Mouse (Mus musculus): ENCODE measurements around the gene Plbd1. TPM values are rescaled to one million over a fixed set of nuclear protein-coding genes. Genes with fewer than 3 reads are reported as not detected.

Plbd1 gene
- polyA plus RNA-seq (2016; fragmentation: Nextera tagmentation; extraction: Ambion mirVana): 1.0 and 1.1 TPM in 2 replicates

DNA sequence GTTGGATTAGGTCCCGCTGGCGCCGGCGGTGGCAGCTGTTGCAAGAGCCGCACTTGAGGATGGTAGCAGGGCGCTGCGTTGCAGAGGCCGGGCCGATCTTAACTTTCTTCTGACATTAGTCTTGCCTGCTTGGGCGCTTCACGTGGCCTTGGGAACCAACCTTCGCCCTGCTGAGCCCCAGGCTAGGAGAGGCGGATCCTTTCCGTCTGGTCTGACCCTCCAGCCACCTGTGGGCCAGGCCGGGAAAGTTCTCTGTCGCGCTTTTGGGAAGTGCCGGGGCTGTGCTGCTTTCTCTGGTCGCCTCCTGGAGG is at the start of gene Plbd1:
Gene Plbd1, minus strand, starts transcription at position 223 of the 311 bp plus-strand sequence.
- H3K9me3 ChIP-seq: no peaks in the 10 kb centered on the region
- under 1% methylated on average over 19 of the region's 19 CpGs for WGBS
- peak within 1 kb of the TSS; percentile 65 for H3K27ac ChIP-seq
- peaks cover 49% of the 10 kb centered on the region for H3K27me3 ChIP-seq (ENCODE audit: poor library complexity, severe bottlenecking)
- no peaks in the 10 kb centered on the region for H3K36me3 ChIP-seq (replicated peaks)
- peak; percentile 39 for DNase-seq (ENCODE audit: extremely low spot score, low spot score)
- peaks cover 15% of the 10 kb centered on the region for H3K4me1 ChIP-seq
- peak within 1 kb of the TSS; percentile 55 for H3K4me3 ChIP-seq

DNA sequence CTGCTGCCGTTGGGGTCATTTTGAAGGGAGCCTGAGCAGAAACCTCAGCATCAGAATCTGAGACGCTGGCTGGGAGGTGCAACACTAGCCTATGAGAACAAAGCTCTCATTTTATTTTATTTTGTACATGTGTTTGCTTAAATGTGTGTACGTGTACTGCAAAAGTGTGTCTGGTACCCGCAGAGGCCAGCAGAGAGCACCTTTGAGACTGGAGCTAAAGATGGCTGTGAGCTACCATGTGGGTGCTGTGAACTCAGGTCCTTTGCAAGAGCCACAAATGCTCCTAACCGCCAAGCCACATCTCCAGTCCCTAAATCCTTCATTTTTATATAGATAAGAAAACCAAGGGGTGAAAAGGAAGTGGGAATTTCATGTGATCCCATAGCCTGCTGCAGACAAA is 48.7 kb upstream of the Plbd1 start:
- no peak overlapping the region for H3K27ac ChIP-seq
- no peaks in the 10 kb centered on the region for H3K4me1 ChIP-seq
- WGBS: 88% methylated on average over 5 of the region's 5 CpGs
- H3K27me3 ChIP-seq (ENCODE audit: poor library complexity, severe bottlenecking): no peaks in the 10 kb centered on the region
- H3K36me3 ChIP-seq (replicated peaks): no peaks in the 10 kb centered on the region
- DNase-seq (ENCODE audit: extremely low spot score, low spot score): no peak
- no peak overlapping the region for H3K4me3 ChIP-seq
- H3K9me3 ChIP-seq: no peaks in the 10 kb centered on the region

DNA sequence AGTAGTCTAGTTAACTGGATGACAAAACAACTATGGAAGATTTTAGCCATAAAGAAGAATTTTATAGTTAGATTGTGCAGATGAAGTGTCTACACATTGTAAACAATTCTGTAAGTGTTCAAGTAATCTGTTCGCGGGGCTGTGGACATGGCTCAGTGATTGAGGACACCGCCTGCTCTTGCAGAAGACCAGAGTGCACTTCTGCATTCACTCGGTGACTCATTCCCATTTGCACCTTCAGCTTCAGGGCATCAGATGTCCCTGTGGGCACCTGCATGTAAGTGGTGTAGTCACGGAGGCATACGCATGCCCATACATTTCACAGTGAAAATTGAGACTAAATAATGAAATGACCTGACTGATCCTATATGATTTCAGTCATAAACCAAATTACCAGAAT is 46.9 kb upstream of the Plbd1 start:
- Histone ChIP-seq H3K27ac (no peak overlapping the region), H3K9me3 (no peaks in the 10 kb centered on the region), H3K4me1 (no peaks in the 10 kb centered on the region), H3K4me3 (no peak overlapping the region), H3K36me3 (replicated peaks) (no peaks in the 10 kb centered on the region), H3K27me3 (ENCODE audit: poor library complexity, severe bottlenecking) (no peaks in the 10 kb centered on the region)
- no peak for DNase-seq (ENCODE audit: extremely low spot score, low spot score)
- 96% methylated on average over 6 of the region's 6 CpGs for WGBS

DNA sequence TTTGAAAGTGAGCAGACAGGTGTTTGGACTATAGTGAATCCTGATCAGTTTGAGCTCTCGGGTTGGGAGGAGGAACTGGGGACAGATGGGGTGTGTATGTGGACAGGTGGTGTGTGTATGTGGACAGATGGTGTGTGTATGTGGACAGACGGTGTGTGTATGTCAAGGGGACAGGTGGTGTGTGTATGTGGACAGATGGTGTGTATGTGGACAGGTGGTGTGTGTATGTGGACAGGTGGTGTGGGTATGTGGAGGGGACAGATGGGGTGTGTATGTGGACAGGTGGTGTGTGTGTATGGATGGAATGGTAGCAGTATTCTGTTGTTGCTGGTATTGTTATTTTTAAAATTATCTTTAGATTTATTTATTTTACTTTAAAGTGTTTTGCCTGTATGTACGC is 40.1 kb upstream of the Plbd1 start:
- no peaks in the 10 kb centered on the region for H3K9me3 ChIP-seq
- no peak overlapping the region for H3K4me3 ChIP-seq
- H3K36me3 ChIP-seq (replicated peaks): no peaks in the 10 kb centered on the region
- no peak overlapping the region for H3K27ac ChIP-seq
- DNase-seq (ENCODE audit: extremely low spot score, low spot score): no peak
- H3K27me3 ChIP-seq (ENCODE audit: poor library complexity, severe bottlenecking): no peaks in the 10 kb centered on the region
- 94% methylated on average over 3 of the region's 3 CpGs for WGBS
- H3K4me1 ChIP-seq: no peaks in the 10 kb centered on the region

DNA sequence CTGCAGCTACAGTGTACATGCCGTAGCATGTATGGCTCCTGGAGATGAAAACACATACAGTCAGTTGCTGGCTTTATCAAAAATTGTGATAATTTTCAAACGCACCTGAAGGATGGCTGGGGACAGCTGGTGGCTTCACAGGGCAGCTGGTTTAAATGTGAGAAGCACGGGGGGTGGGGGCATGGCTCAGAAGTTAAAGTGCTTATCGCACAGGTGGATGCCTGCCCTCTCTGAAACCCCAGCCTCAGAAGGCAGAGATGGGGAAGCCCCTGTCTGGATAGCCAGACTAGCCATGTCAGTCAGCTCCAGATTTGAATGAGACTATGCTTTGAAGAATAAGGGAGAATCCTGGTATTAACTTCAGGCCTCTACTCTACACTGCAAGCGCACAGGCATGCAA is 39.5 kb upstream of the Plbd1 start:
- Histone ChIP-seq H3K36me3 (replicated peaks) (no peaks in the 10 kb centered on the region), H3K4me1 (no peaks in the 10 kb centered on the region), H3K9me3 (no peaks in the 10 kb centered on the region), H3K27me3 (ENCODE audit: poor library complexity, severe bottlenecking) (no peaks in the 10 kb centered on the region), H3K27ac (no peak overlapping the region), H3K4me3 (no peak overlapping the region)
- no peak for DNase-seq (ENCODE audit: extremely low spot score, low spot score)
- 92% methylated on average over 5 of the region's 5 CpGs for WGBS

DNA sequence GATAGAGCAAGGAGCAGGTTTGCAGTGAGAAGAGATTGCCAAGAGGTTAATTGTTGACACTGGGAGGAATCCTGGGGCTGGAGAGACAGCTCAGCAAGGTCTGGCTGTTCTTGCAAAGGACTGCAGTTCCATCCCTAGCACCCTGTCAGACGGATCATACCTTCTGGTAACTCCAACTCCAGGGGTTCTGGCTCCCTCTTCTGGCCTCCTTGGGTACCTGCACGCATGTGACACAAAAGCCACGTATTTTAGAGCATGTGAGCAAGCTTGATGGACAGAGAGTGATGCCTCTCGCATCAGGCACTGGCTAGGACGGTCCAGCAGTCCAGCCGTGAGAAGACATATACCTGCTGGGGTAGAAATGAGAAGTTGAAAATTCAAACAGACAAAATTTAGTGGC is 29.6 kb upstream of the Plbd1 start:
- Histone ChIP-seq H3K27ac (no peak overlapping the region), H3K9me3 (peaks cover 4% of the 10 kb centered on the region; the same call in 1 of the 2 replicates), H3K4me3 (no peak overlapping the region), H3K36me3 (replicated peaks) (no peaks in the 10 kb centered on the region), H3K27me3 (ENCODE audit: poor library complexity, severe bottlenecking) (no peaks in the 10 kb centered on the region), H3K4me1 (peaks cover 5% of the 10 kb centered on the region; the same call in 1 of the 2 replicates)
- 88% methylated on average over 6 of the region's 6 CpGs for WGBS
- DNase-seq (ENCODE audit: extremely low spot score, low spot score): no peak

DNA sequence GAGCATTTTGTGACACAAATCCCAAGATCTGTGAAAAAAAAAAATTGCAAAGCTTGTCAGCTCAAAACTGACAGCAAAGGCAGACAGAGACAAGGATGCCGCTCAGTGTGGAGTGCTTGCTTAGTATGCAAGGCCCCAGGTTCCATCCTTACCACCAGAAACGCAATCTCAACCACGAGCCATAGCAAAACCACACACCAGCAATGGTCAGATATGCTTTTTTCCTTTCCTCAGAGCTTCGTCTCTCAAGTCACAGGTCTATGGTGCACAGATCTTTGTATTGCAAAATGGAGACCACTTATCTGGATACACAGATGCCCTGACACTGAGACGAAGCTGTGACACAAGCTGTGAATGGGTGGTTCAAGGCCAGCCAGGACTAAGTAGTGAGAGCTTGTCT is 28.8 kb upstream of the Plbd1 start:
- peaks cover 5% of the 10 kb centered on the region; the same call in 1 of the 2 replicates for H3K4me1 ChIP-seq
- WGBS: 81% methylated on average over 5 of the region's 5 CpGs
- H3K36me3 ChIP-seq (replicated peaks): no peaks in the 10 kb centered on the region
- no peak overlapping the region for H3K4me3 ChIP-seq
- DNase-seq (ENCODE audit: extremely low spot score, low spot score): no peak
- H3K9me3 ChIP-seq: peaks cover 4% of the 10 kb centered on the region; the same call in 1 of the 2 replicates
- H3K27me3 ChIP-seq (ENCODE audit: poor library complexity, severe bottlenecking): no peaks in the 10 kb centered on the region
- no peak overlapping the region for H3K27ac ChIP-seq

DNA sequence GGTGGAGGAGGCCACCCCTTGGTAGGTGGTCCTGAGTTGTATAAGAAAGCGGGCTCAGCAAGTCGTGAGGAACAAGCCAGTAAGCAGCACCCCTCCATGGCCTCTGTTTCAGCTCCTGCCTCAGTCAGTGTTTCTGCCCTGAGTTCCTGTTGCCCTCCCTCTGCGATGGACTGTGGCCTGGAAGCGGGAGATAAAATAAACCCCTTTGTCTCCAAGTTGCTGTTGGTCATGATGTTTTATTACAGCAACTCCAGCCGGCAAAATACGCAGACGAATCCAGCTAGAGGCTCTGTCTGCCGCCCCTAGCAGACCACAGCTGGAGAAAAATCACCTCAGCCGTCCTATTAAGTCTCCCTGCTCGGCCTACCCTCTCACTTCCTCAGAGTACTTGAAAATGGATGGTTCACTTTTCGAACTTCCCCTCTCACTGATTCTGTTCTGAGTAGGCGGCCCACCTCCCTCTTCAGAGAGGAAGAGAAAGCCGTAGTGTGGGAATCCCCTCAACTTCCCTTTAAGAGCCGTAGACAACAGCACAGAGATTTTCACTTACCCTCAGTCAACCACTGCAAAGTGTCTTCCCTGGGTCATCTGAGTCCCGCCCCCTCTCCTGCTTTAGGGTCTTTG is 28.2 kb upstream of the Plbd1 start:
- H3K27ac ChIP-seq: peak overlapping the region; percentile 61; the same call in 1 of the 2 replicates
- no peaks in the 10 kb centered on the region for H3K27me3 ChIP-seq (ENCODE audit: poor library complexity, severe bottlenecking)
- H3K36me3 ChIP-seq (replicated peaks): no peaks in the 10 kb centered on the region
- H3K4me1 ChIP-seq: peaks cover 5% of the 10 kb centered on the region; the same call in 1 of the 2 replicates
- 74% methylated on average over 15 of the region's 15 CpGs for WGBS
- H3K4me3 ChIP-seq: no peak overlapping the region
- no peak for DNase-seq (ENCODE audit: extremely low spot score, low spot score)
- H3K9me3 ChIP-seq: peaks cover 4% of the 10 kb centered on the region; the same call in 1 of the 2 replicates

DNA sequence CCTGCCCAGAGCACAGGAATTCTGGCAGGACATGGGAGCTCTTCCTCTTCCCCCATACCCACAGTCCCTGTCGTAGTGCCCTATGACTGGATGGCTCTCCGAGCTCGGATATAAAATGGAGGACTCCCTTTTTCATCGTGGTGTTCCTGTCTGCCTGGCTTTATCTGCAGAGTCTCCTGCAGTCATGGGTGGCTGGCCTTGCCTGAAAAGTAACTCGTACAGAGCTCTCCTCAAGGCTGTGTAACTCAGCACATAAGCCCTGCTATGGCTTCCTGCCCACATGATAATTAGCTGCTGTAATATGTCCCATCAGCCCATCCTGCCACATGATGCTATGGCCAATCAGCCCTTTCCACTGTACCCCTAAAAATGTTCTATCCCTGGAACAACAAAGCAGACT is 23.7 kb upstream of the Plbd1 start:
- Histone ChIP-seq H3K4me1 (peaks cover 5% of the 10 kb centered on the region; the same call in 1 of the 2 replicates), H3K9me3 (no peaks in the 10 kb centered on the region), H3K36me3 (replicated peaks) (no peaks in the 10 kb centered on the region), H3K27ac (no peak overlapping the region), H3K27me3 (ENCODE audit: poor library complexity, severe bottlenecking) (no peaks in the 10 kb centered on the region), H3K4me3 (no peak overlapping the region)
- 83% methylated on average over 5 of the region's 5 CpGs for WGBS
- DNase-seq (ENCODE audit: extremely low spot score, low spot score): no peak

DNA sequence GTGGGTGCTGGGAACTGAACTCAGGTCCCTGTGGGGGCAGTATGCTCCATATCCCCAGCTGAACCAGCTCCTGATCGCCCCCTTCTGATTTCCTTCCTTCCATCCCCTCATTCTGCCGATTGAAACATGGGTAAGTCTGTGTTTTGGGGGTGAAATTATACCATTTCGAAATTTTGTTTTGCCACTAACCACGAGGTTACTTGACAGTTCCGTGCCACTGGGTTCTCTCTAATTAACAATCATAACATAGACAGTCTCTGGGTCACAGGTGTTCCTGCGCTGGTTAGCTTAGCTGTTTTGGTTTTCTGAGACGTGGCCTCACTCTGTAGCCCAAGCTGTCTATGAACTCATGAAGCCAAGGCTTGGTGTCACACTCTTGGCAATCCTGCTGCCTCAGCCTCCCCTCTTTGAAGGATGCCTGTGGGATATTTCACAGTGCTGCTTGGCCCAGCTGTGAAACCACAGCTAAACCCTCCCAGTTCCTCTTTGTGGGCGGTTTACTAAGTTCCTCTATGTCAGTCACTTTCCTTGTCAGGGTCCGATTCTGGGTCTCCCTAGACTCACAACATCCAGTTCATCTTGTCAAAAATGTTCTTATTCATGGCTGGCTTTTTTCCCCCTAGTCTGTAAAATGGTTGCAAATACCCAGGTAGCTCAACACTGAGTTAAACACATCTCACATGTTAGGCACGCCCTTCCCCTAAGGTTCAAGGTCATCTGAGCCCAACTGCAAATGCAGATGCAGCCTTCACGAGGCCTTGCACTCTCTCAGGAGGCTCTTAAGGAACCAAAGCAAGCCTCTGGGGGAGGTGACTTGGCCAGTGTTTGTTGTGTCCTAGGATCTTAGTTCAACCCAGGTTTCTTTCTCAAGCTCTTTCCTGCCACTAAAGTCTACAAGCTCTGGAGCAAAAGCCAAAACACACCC is 21.9 kb upstream of the Plbd1 start:
- no peaks in the 10 kb centered on the region for H3K4me1 ChIP-seq
- H3K27me3 ChIP-seq (ENCODE audit: poor library complexity, severe bottlenecking): no peaks in the 10 kb centered on the region
- H3K9me3 ChIP-seq: no peaks in the 10 kb centered on the region
- no peak overlapping the region for H3K4me3 ChIP-seq
- 86% methylated on average over 11 of the region's 11 CpGs for WGBS
- no peaks in the 10 kb centered on the region for H3K36me3 ChIP-seq (replicated peaks)
- DNase-seq (ENCODE audit: extremely low spot score, low spot score): no peak
- H3K27ac ChIP-seq: no peak overlapping the region

DNA sequence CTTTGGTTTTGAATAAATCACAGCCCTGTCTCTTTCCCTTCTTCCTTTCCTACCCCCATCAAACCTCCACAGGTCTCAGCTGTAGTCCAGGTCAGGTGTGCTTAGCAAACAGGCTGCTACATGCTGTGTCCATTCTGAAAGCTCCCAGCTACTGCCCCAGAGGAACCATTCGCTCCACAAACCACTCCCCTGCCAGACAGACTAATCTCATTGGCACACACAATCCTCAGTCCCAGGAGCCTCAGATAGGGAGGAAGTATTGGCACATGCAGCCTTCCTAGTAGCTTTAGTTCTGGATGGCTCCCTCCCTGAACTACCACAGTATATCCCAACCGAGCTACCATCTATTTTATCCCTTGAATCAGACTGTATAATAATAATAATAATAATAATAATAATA is 17.7 kb upstream of the Plbd1 start:
- Histone ChIP-seq H3K9me3 (no peaks in the 10 kb centered on the region), H3K27ac (no peak overlapping the region), H3K27me3 (ENCODE audit: poor library complexity, severe bottlenecking) (no peaks in the 10 kb centered on the region), H3K4me1 (no peaks in the 10 kb centered on the region), H3K4me3 (no peak overlapping the region), H3K36me3 (replicated peaks) (no peaks in the 10 kb centered on the region)
- no peak for DNase-seq (ENCODE audit: extremely low spot score, low spot score)
- WGBS: 41% methylated on average over 2 of the region's 2 CpGs

DNA sequence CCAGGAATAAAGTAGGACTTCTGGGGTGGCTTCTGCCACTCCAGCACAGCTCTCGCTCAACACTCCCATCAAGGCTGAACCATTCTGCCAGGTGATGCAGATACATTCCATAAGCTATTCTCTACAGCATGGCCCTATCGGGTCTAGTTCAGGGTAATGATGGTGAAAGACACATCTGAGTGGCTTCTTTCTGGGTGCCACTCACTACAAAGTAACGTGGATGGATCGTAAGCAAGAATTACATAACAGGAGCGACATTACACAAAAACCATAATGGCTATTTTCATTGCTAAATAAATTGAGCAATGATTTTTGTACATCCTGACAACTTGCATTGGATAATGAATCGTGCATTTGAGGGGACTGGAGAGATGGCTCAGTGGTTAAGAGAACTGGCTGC is 13.2 kb upstream of the Plbd1 start:
- DNase-seq (ENCODE audit: extremely low spot score, low spot score): no peak
- Histone ChIP-seq H3K36me3 (replicated peaks) (no peaks in the 10 kb centered on the region), H3K27me3 (ENCODE audit: poor library complexity, severe bottlenecking) (no peaks in the 10 kb centered on the region), H3K4me1 (no peaks in the 10 kb centered on the region), H3K9me3 (peaks cover 7% of the 10 kb centered on the region; the same call in 1 of the 2 replicates), H3K4me3 (no peak overlapping the region), H3K27ac (no peak overlapping the region)
- WGBS: 88% methylated on average over 6 of the region's 6 CpGs

DNA sequence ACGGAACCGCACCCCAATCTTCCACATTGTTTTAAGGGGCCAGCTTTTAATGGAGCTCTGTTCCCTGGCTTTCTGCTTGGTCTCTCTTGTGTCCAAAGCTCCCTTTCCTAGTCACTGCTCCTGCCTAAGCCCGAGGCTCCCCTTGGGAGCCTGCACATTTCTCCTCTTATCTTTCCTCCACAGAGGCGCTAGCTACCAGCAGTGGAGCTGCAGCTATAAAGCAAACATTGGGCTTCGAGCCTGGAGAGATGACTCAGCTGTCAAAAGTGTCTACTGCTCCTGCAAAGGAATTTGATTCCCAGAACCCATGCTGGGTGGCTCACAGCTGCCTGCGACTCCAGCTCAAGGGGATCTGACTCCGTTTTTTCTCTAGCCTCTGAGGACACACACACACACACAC is 10.7 kb upstream of the Plbd1 start:
- no peaks in the 10 kb centered on the region for H3K36me3 ChIP-seq (replicated peaks)
- no peaks in the 10 kb centered on the region for H3K4me1 ChIP-seq
- H3K27ac ChIP-seq: no peak overlapping the region
- WGBS: 83% methylated on average over 7 of the region's 7 CpGs
- no peak for DNase-seq (ENCODE audit: extremely low spot score, low spot score)
- no peak overlapping the region for H3K4me3 ChIP-seq
- peaks cover 7% of the 10 kb centered on the region; the same call in 1 of the 2 replicates for H3K9me3 ChIP-seq
- no peaks in the 10 kb centered on the region for H3K27me3 ChIP-seq (ENCODE audit: poor library complexity, severe bottlenecking)
